Mouse (Mus musculus): ENCODE data around the gene P2ry12. TPM values are rescaled to one million over a fixed set of nuclear protein-coding genes. Genes with fewer than 3 reads are reported as not detected.

The P2ry12 gene
- polyA plus RNA-seq, 1 experiment from 2014 or later = 2.5 TPM

GRCm38 (mm10) chr3:59174426-59175154, 88.1 kb downstream of the P2ry12 start:
- 75% methylated on average over 6 of the region's 6 CpGs for WGBS

DNA sequence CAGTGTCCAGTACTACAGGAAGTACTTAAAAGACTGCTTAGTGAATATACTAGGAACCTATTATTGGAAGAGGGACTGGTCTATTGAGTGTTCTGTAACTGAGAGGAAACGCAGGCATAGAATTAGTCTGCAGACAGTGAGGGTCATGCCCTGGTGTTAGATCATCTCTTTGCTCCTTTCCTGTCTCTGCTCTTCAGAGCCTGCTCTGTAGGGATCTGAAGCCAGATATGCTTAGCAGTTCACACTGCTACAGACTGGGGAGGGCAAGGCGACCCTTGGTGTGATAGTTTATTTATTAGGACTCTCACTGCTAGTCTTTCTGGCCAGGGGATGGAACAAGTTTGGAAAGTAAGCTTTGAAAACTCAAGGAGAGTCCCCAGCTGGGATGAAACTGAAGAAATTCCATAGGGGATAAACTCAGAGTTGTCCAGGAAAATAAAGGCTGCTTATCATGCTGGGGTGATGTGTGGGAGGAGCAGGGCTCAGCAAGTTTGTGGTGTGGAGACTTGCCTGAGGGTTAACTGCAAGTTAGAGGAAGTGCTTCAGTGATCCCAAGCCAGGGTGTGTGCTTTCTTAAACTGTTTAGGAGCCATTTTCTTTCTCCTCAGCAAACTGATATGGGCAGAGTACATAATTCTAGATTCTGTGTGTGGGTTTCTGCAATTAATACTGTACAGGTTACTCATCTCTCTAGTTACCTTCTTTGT, 92.6 kb downstream of the P2ry12 start:
- no peaks in the 10 kb centered on the region for H3K4me1 ChIP-seq
- no peak overlapping the region for H3K27ac ChIP-seq
- 46% methylated on average over 2 of the region's 2 CpGs for WGBS
- no peaks in the 10 kb centered on the region for H3K9me3 ChIP-seq
- no peak for ATAC-seq (ENCODE audit: insufficient number of reproducible peaks, low FRiP score, low TSS enrichment, low read depth)
- no peaks in the 10 kb centered on the region for H3K36me3 ChIP-seq
- H3K4me2 ChIP-seq = no peak overlapping the region
- no peak overlapping the region for H3K9ac ChIP-seq
- H3K27me3 ChIP-seq = no peaks in the 10 kb centered on the region
- H3K4me3 ChIP-seq = no peak overlapping the region

More at GRCm38 (mm10) chr3:59174426-59175154, 88.1 kb downstream of the P2ry12 start:
- Histone ChIP-seq H3K4me2 (no peak overlapping the region), H3K36me3 (no peaks in the 10 kb centered on the region), H3K4me1 (no peaks in the 10 kb centered on the region), H3K27me3 (no peaks in the 10 kb centered on the region), H3K27ac (no peak overlapping the region), H3K9ac (no peak overlapping the region), H3K4me3 (no peak overlapping the region), H3K9me3 (no peaks in the 10 kb centered on the region)
- ATAC-seq (ENCODE audit: insufficient number of reproducible peaks, low FRiP score, low TSS enrichment, low read depth) = no peak

DNA sequence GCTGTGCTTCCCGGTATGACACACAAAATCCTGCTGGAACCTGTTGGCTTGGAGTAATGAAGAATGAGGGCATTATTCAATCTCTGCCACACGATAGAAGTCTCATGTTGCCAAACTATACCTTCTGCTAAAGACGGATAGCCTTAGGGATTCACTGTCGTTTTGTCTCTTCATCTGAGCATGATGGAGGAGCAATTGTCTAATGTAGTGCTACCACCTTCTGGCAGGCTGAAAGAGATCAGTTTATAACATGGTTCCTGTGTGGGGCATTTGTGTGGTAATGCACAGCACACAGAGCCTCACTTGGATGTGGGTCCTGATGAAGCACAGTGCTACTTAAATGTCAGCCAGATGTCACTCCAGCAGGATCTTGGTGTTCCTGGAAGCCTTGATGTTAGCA, 93.5 kb downstream of the P2ry12 start:
- ATAC-seq (ENCODE audit: insufficient number of reproducible peaks, low FRiP score, low TSS enrichment, low read depth) = no peak
- Histone ChIP-seq H3K9me3 (no peaks in the 10 kb centered on the region), H3K4me2 (no peak overlapping the region), H3K27me3 (no peaks in the 10 kb centered on the region), H3K36me3 (no peaks in the 10 kb centered on the region), H3K27ac (no peak overlapping the region), H3K4me3 (no peak overlapping the region), H3K9ac (no peak overlapping the region), H3K4me1 (no peaks in the 10 kb centered on the region)
- 52% methylated on average over 4 of the region's 4 CpGs for WGBS

- H3K9me3 ChIP-seq = no peaks in the 10 kb centered on the region
- no peak overlapping the region for H3K9ac ChIP-seq
- WGBS = 80% methylated on average over 6 of the region's 6 CpGs
- H3K36me3 ChIP-seq = no peaks in the 10 kb centered on the region
- H3K4me1 ChIP-seq = no peaks in the 10 kb centered on the region
- H3K27ac ChIP-seq = no peak overlapping the region
- H3K4me3 ChIP-seq = no peak overlapping the region
- ATAC-seq (ENCODE audit: insufficient number of reproducible peaks, low FRiP score, low TSS enrichment, low read depth) = no peak
- H3K27me3 ChIP-seq = no peaks in the 10 kb centered on the region
- H3K4me2 ChIP-seq = no peak overlapping the region
Measured at GRCm38 (mm10) chr3:59168476-59168875, 94.2 kb downstream of the P2ry12 start.

DNA sequence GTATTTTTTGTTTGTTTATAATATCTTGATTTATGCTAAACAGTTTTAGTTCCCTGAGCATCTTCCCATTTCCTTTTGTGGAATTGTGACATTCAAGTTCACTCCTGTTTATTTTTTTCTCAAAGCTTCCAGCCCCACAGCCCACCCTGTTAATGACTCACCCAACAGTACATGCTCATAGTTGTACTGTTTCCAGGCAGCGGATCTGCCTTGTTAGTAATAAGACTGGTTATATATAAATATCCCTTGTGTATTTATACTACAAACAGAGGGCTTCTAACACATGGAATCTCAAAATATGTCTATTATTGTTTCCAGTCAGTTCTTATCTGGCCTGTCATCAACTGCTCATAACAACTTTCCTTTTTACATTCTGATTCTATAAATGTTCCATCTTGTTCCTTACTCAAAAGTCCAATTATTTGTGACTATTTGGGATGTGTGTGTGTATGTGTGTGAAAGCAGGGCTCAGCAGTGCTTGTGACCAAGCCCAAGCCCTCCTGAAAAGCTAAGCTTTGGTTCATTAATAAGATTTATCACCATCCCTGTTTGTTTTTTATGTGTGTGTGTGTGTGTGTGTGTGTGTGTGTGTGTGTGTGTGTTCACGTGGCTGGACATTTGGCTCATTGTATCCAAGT, 95.1 kb downstream of the P2ry12 start:
- ATAC-seq (ENCODE audit: insufficient number of reproducible peaks, low FRiP score, low TSS enrichment, low read depth) = no peak
- Histone ChIP-seq H3K9me3 (no peaks in the 10 kb centered on the region), H3K4me3 (no peak overlapping the region), H3K27me3 (no peaks in the 10 kb centered on the region), H3K27ac (no peak overlapping the region), H3K36me3 (no peaks in the 10 kb centered on the region), H3K4me2 (no peak overlapping the region), H3K4me1 (no peaks in the 10 kb centered on the region), H3K9ac (no peak overlapping the region)
- WGBS = 67% methylated on average over 2 of the region's 2 CpGs

Other genes with a start within 250 kb of the P2ry12 start
- gene Gpr171, start 161.1 kb downstream of the P2ry12 start, polyA plus RNA-seq (2015; fragmentation: Nextera tagmentation; extraction: Ambion mirVana) = 0.94 and 1.6 TPM in 2 replicates
- 1.5 and 2.1 TPM in 2 replicates for gene P2ry14, start 109.3 kb downstream of the P2ry12 start, polyA plus RNA-seq (2015; fragmentation: Nextera tagmentation; extraction: Ambion mirVana)
- 39.1 and 39.8 TPM in 2 replicates for gene Gpr87, start 67.8 kb downstream of the P2ry12 start, polyA plus RNA-seq (2015; fragmentation: Nextera tagmentation; extraction: Ambion mirVana)
- 1.3 and 1.5 TPM in 2 replicates for gene P2ry13, start 52.0 kb downstream of the P2ry12 start, polyA plus RNA-seq (2015; fragmentation: Nextera tagmentation; extraction: Ambion mirVana)
- 32.7 and 35.1 TPM in 2 replicates for gene Igsf10, start 81.5 kb upstream of the P2ry12 start, polyA plus RNA-seq (2015; fragmentation: Nextera tagmentation; extraction: Ambion mirVana)